Mouse (Mus musculus) brain, embryonic 14.5 days (tissue): ENCODE data around the gene Plekha6.

Experiments
- CTCF ChIP-seq: fragments of 200-500 bp; IDR thresholded peaks from 2 replicates; pipeline ENCODE4 v1.5.1; 2012; ENCODE audit warnings: inconsistent platforms, mild to moderate bottlenecking, moderate library complexity, borderline replicate concordance; ENCODE audit not compliant: insufficient read depth, insufficient read length; ENCODE audit errors: extremely low read depth
- POLR2A ChIP-seq: fragments of 200-500 bp; IDR thresholded peaks from 2 replicates; pipeline ENCODE4 v1.6.1; 2012; ENCODE audit warnings: mild to moderate bottlenecking, inconsistent platforms, borderline replicate concordance; ENCODE audit not compliant: poor library complexity, insufficient read depth, insufficient read length, severe bottlenecking; ENCODE audit errors: extremely low read depth

GRCm38 (mm10) chr1:133276983-133277382, 113.0 kb downstream of the Plekha6 start:
- TF ChIP-seq CTCF (no peak), POLR2A (no peak)
